Mouse (Mus musculus): ENCODE results near the gene Card11. TPM values are rescaled to one million over a fixed set of nuclear protein-coding genes. Genes with fewer than 3 reads are reported as not detected.

Gene Card11
- total and polyA plus RNA-seq, 3 experiments: 0.23 to 0.82 (median 0.80) TPM

- H3K27me3 ChIP-seq (ENCODE audit: control insufficient read depth, insufficient read depth, low read length): no peaks in the 10 kb centered on the region
Observed at GRCm38 (mm10) chr5:140981370-140981805, 19.0 kb downstream of the Card11 start.

GRCm38 (mm10) chr5:140980783-140981182 lies 19.6 kb downstream of the Card11 start:
- no peak overlapping the region for H3K27ac ChIP-seq
- no peaks in the 10 kb centered on the region for H3K79me2 ChIP-seq (replicated peaks; ENCODE audit: control insufficient read depth, insufficient read depth, low read length)

More at GRCm38 (mm10) chr5:140981370-140981805, 19.0 kb downstream of the Card11 start:
- no peaks in the 10 kb centered on the region for H3K36me3 ChIP-seq (ENCODE audit: control insufficient read depth, insufficient read depth, low read length)
- intact Hi-C loops (cut with DNase I): no loop called here
- 34% methylated on average over 6 of the region's 6 CpGs for WGBS
- no peak overlapping the region for H3K4me3 ChIP-seq
- TF ChIP-seq CTCF (IDR thresholded peaks at IDR 0.05) (no peak), POLR2A (IDR thresholded peaks at IDR 0.05; ENCODE audit: insufficient read depth, low read depth, low read length) (no peak), EP300 (IDR thresholded peaks at IDR 0.05; ENCODE audit: insufficient read depth, low read depth, low read length) (no peak)
- DNase-seq: peak in 1 of 2 experiments; percentile 15
- no peaks in the 10 kb centered on the region for H3K4me1 ChIP-seq (ENCODE audit: control insufficient read depth, insufficient read depth, low read length)
- no peaks in the 10 kb centered on the region for H3K79me2 ChIP-seq (replicated peaks; ENCODE audit: control insufficient read depth, insufficient read depth, low read length)
- H3K9ac ChIP-seq (ENCODE audit: low read depth, low read length): no peak overlapping the region
- no peak overlapping the region for H3K27ac ChIP-seq

GRCm38 (mm10) chr5:140980051-140980450 lies 20.3 kb downstream of the Card11 start:
- Histone ChIP-seq H3K79me2 (replicated peaks; ENCODE audit: control insufficient read depth, insufficient read depth, low read length) (no peaks in the 10 kb centered on the region), H3K27ac (no peak overlapping the region), H3K4me1 (ENCODE audit: control insufficient read depth, insufficient read depth, low read length) (no peaks in the 10 kb centered on the region), H3K9ac (ENCODE audit: low read depth, low read length) (no peak overlapping the region), H3K36me3 (ENCODE audit: control insufficient read depth, insufficient read depth, low read length) (no peaks in the 10 kb centered on the region), H3K4me3 (no peak overlapping the region), H3K27me3 (ENCODE audit: control insufficient read depth, insufficient read depth, low read length) (no peaks in the 10 kb centered on the region)
- 75% methylated on average over 2 of the region's 2 CpGs for WGBS
- TF ChIP-seq CTCF (IDR thresholded peaks at IDR 0.05): no peak
- TF ChIP-seq EP300 (IDR thresholded peaks at IDR 0.05; ENCODE audit: insufficient read depth, low read depth, low read length): no peak
- TF ChIP-seq POLR2A (IDR thresholded peaks at IDR 0.05; ENCODE audit: insufficient read depth, low read depth, low read length): no peak
- DNase-seq: no peak
- intact Hi-C loops (cut with DNase I): no loop called here

More at GRCm38 (mm10) chr5:140980783-140981182, 19.6 kb downstream of the Card11 start:
- no peak for DNase-seq
- H3K4me3 ChIP-seq: no peak overlapping the region
- H3K27me3 ChIP-seq (ENCODE audit: control insufficient read depth, insufficient read depth, low read length): no peaks in the 10 kb centered on the region
- H3K4me1 ChIP-seq (ENCODE audit: control insufficient read depth, insufficient read depth, low read length): no peaks in the 10 kb centered on the region
- TF ChIP-seq EP300 (IDR thresholded peaks at IDR 0.05; ENCODE audit: insufficient read depth, low read depth, low read length) (no peak), CTCF (IDR thresholded peaks at IDR 0.05) (no peak), POLR2A (IDR thresholded peaks at IDR 0.05; ENCODE audit: insufficient read depth, low read depth, low read length) (no peak)
- WGBS: 60% methylated on average over 5 of the region's 5 CpGs
- intact Hi-C loops (cut with DNase I): no loop called here
- no peaks in the 10 kb centered on the region for H3K36me3 ChIP-seq (ENCODE audit: control insufficient read depth, insufficient read depth, low read length)
- H3K9ac ChIP-seq (ENCODE audit: low read depth, low read length): no peak overlapping the region

GRCm38 (mm10) chr5:140962945-140963344 lies 37.4 kb downstream of the Card11 start:
- TF ChIP-seq CTCF (IDR thresholded peaks at IDR 0.05) (peak; percentile 67), EP300 (IDR thresholded peaks at IDR 0.05; ENCODE audit: insufficient read depth, low read depth, low read length) (no peak)
- peak; percentile 16 to 32 for DNase-seq
- WGBS: 35% methylated on average over 9 of the region's 9 CpGs

GRCm38 (mm10) chr5:140960732-140961131 lies 39.6 kb downstream of the Card11 start:
- no peaks in the 10 kb centered on the region for H3K4me1 ChIP-seq (ENCODE audit: control insufficient read depth, insufficient read depth, low read length)
- intact Hi-C loops (cut with DNase I): no loop called here
- TF ChIP-seq EP300 (IDR thresholded peaks at IDR 0.05; ENCODE audit: insufficient read depth, low read depth, low read length) (no peak), CTCF (IDR thresholded peaks at IDR 0.05) (no peak), POLR2A (IDR thresholded peaks at IDR 0.05; ENCODE audit: insufficient read depth, low read depth, low read length) (no peak)
- no peak overlapping the region for H3K4me3 ChIP-seq
- no peak overlapping the region for H3K27ac ChIP-seq
- no peak overlapping the region for H3K9ac ChIP-seq (ENCODE audit: low read depth, low read length)
- no peak for DNase-seq
- WGBS: 85% methylated on average over 6 of the region's 6 CpGs
- no peaks in the 10 kb centered on the region for H3K79me2 ChIP-seq (replicated peaks; ENCODE audit: control insufficient read depth, insufficient read depth, low read length)
- no peaks in the 10 kb centered on the region for H3K36me3 ChIP-seq (ENCODE audit: control insufficient read depth, insufficient read depth, low read length)
- no peaks in the 10 kb centered on the region for H3K27me3 ChIP-seq (ENCODE audit: control insufficient read depth, insufficient read depth, low read length)

More at GRCm38 (mm10) chr5:140962945-140963344, 37.4 kb downstream of the Card11 start:
- no peaks in the 10 kb centered on the region for H3K4me1 ChIP-seq (ENCODE audit: control insufficient read depth, insufficient read depth, low read length)
- H3K9ac ChIP-seq (ENCODE audit: low read depth, low read length): no peak overlapping the region
- H3K36me3 ChIP-seq (ENCODE audit: control insufficient read depth, insufficient read depth, low read length): no peaks in the 10 kb centered on the region
- H3K4me3 ChIP-seq: no peak overlapping the region
- no peaks in the 10 kb centered on the region for H3K27me3 ChIP-seq (ENCODE audit: control insufficient read depth, insufficient read depth, low read length)
- intact Hi-C loops (cut with DNase I): no loop called here
- H3K27ac ChIP-seq: no peak overlapping the region
- H3K79me2 ChIP-seq (replicated peaks; ENCODE audit: control insufficient read depth, insufficient read depth, low read length): no peaks in the 10 kb centered on the region

- no peaks in the 10 kb centered on the region for H3K79me2 ChIP-seq (replicated peaks; ENCODE audit: control insufficient read depth, insufficient read depth, low read length)
- H3K4me1 ChIP-seq (ENCODE audit: control insufficient read depth, insufficient read depth, low read length): no peaks in the 10 kb centered on the region
- intact Hi-C loops (cut with DNase I): no loop called here
- H3K27ac ChIP-seq: no peak overlapping the region
- H3K27me3 ChIP-seq (ENCODE audit: control insufficient read depth, insufficient read depth, low read length): no peaks in the 10 kb centered on the region
- WGBS: 59% methylated on average over 6 of the region's 6 CpGs
- H3K36me3 ChIP-seq (ENCODE audit: control insufficient read depth, insufficient read depth, low read length): no peaks in the 10 kb centered on the region
- TF ChIP-seq EP300 (IDR thresholded peaks at IDR 0.05; ENCODE audit: insufficient read depth, low read depth, low read length) (no peak), CTCF (IDR thresholded peaks at IDR 0.05) (no peak), POLR2A (IDR thresholded peaks at IDR 0.05; ENCODE audit: insufficient read depth, low read depth, low read length) (no peak)
- H3K9ac ChIP-seq (ENCODE audit: low read depth, low read length): no peak overlapping the region
- DNase-seq: peak in 1 of 2 experiments; percentile 8
- H3K4me3 ChIP-seq: no peak overlapping the region
Observed at GRCm38 (mm10) chr5:140959160-140959559, 41.2 kb downstream of the Card11 start.

Measured in heart, adult 2 months (tissue).